Mouse (Mus musculus) liver, postnatal 0 days (tissue): ENCODE results near the gene Mon2. TPM values are rescaled to one million over a fixed set of nuclear protein-coding genes. Genes with fewer than 3 reads are reported as not detected.

ENCODE experiments used
- ATAC-seq: fragments of 200-750 bp; cut with Nextera tagmentation; 2 replicates; pipeline ENCODE4 v1.8.0; 2017; ENCODE audit warnings: mild to moderate bottlenecking, moderate library complexity
- DNase-seq: peaks from one replicate; pipeline ENCODE4 v3.0.0-alpha.2; 2016
- H3K27ac ChIP-seq: fragments of 300-500 bp; sonication (generic); 2 replicates; pipeline ENCODE4 v1.5.1; 2014; ENCODE audit warnings: antibody characterized with exemption, moderate library complexity, mild to moderate bottlenecking, low read depth
- H3K27me3 ChIP-seq: fragments of 300-500 bp; sonication (generic); 2 replicates; pipeline ENCODE4 v1.6.1; 2014; ENCODE audit warnings: low read length, control low read depth, mixed read lengths; ENCODE audit not compliant: insufficient read depth
- H3K36me3 ChIP-seq: fragments of 300-500 bp; sonication (generic); replicated peaks from 2 replicates; pipeline ENCODE4 v1.6.1; 2014; ENCODE audit warnings: mild to moderate bottlenecking, control low read depth, low read length, moderate library complexity, mixed read lengths; ENCODE audit not compliant: insufficient read depth
- H3K4me1 ChIP-seq: fragments of 300-500 bp; sonication (generic); 2 replicates; pipeline ENCODE4 v1.6.1; 2014; ENCODE audit warnings: antibody characterized with exemption, mild to moderate bottlenecking, control low read depth; ENCODE audit not compliant: insufficient read depth
- H3K4me2 ChIP-seq: fragments of 300-500 bp; sonication (generic); 2 replicates; pipeline ENCODE4 v1.6.1; 2014; ENCODE audit warnings: low read depth, mild to moderate bottlenecking, low read length, moderate library complexity, mixed read lengths
- H3K4me3 ChIP-seq: fragments of 300-500 bp; sonication (generic); 2 replicates; pipeline ENCODE4 v1.5.1; 2014; ENCODE audit warnings: low read depth, low read length
- H3K9ac ChIP-seq: fragments of 300-500 bp; sonication (generic); replicated peaks from 2 replicates; pipeline ENCODE4 v1.6.1; 2014; ENCODE audit warnings: mild to moderate bottlenecking, moderate library complexity
- H3K9me3 ChIP-seq: fragments of 300-500 bp; sonication (generic); 2 replicates; pipeline ENCODE4 v1.6.1; 2016; ENCODE audit warnings: mild to moderate bottlenecking, control low read depth, low read length, mixed read lengths
- CTCF ChIP-seq: sonication (generic); IDR thresholded peaks from 2 replicates; pipeline ENCODE4 v1.5.1; 2016; ENCODE audit warnings: antibody characterized with exemption, low read depth
- EP300 ChIP-seq: IDR thresholded peaks from 2 replicates; pipeline ENCODE4 v1.6.1; 2016; ENCODE audit warnings: antibody characterized with exemption, low read depth, mild to moderate bottlenecking
- WGBS: fragments of 180-500 bp; shearing (Covaris S2); extraction: QIAGEN DNeasy Blood & Tissue Kit; methylation state at CpG from one replicate; pipeline ENCODE4 v1.1.7; 2014; ENCODE audit not compliant: insufficient replicate concordance; 5-methylcytosine and 5-hydroxymethylcytosine counted together
- microRNA counts: library from miRNA; unstranded; fragments of <30 nt; microRNA quantifications from one replicate; lab custom pipeline; 2015
- microRNA-seq: library from miRNA; unstranded; fragments of <30 nt; microRNA quantifications from one replicate; pipeline ENCODE4, GENCODE M21; 2016
- polyA plus RNA-seq: library from polyadenylated mRNA; unstranded; fragments of >200 nt; fragmentation: Nextera tagmentation; extraction: Ambion mirVana; gene quantifications from 2 replicates; pipeline ENCODE4 v1.2.1, GENCODE M21; 2015

The Mon2 gene
- polyA plus RNA-seq, 1 experiment from 2014 or later: 12.0 TPM

- Histone ChIP-seq H3K9ac (no peak overlapping the region), H3K4me2 (no peak overlapping the region), H3K27me3 (no peaks in the 10 kb centered on the region), H3K27ac (no peak overlapping the region), H3K4me3 (no peak overlapping the region), H3K9me3 (no peaks in the 10 kb centered on the region), H3K4me1 (no peaks in the 10 kb centered on the region), H3K36me3 (no peaks in the 10 kb centered on the region)
- TF ChIP-seq CTCF: no peak
- no peak for TF ChIP-seq EP300
- DNase-seq: no peak
- no peak for ATAC-seq
- WGBS: 52% methylated on average over 5 of the region's 5 CpGs
Observed at GRCm38 (mm10) chr10:122944888-122945287, 131.4 kb downstream of the Mon2 start.

DNA sequence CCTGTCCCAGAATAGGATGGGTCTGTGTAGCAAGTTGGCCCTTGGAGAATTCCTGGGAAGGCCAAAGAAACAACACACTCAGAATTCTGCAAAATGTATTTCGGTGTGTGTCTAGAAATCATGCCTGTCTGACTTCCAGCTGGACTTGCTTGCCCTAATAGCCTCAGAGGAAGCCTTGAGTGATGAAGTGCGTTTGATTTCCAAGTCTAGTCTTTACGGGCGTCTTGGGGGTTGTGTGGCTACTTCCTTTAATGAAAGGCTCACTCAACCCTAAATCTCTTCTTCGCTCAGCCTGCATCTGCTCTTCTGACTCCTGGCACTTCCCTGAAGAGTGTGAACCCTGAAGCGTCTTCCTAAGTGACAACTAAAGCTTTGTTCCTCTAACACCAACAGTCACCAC, 132.5 kb downstream of the Mon2 start:
- Histone ChIP-seq H3K27ac (no peak overlapping the region), H3K4me3 (no peak overlapping the region), H3K9ac (no peak overlapping the region), H3K9me3 (no peaks in the 10 kb centered on the region), H3K4me2 (no peak overlapping the region), H3K27me3 (no peaks in the 10 kb centered on the region), H3K36me3 (no peaks in the 10 kb centered on the region), H3K4me1 (no peaks in the 10 kb centered on the region)
- ATAC-seq (no peak), DNase-seq (no peak)
- 54% methylated on average over 6 of the region's 6 CpGs for WGBS
- TF ChIP-seq EP300 (no peak), CTCF (no peak)

GRCm38 (mm10) chr10:122942771-122943170, 133.5 kb downstream of the Mon2 start:
- Histone ChIP-seq H3K4me2 (no peak overlapping the region), H3K27me3 (no peaks in the 10 kb centered on the region), H3K9me3 (no peaks in the 10 kb centered on the region), H3K27ac (no peak overlapping the region), H3K4me1 (no peaks in the 10 kb centered on the region), H3K36me3 (no peaks in the 10 kb centered on the region), H3K9ac (no peak overlapping the region), H3K4me3 (no peak overlapping the region)
- WGBS: 84% methylated on average over 7 of the region's 7 CpGs
- TF ChIP-seq EP300: no peak
- TF ChIP-seq CTCF: no peak
- ATAC-seq (no peak), DNase-seq (no peak)

MicroRNAs encoded within 50 kb of the gene (microRNA counts, 519-probe panel; counts per million panel counts)
- 7,705 counts per million, percentile 89 among the panel's probes with 10 or more counts for microRNA mmu-let-7i (lab: Ali Mortazavi, UCI)

Small RNA genes lying within 50 kb of the gene (microRNA-seq; reads per million reads assigned to microRNA genes)
- gene Mirlet7i: 30,505 reads per million, percentile 98 among the genes with 10 or more reads in this experiment

Other genes starting within 250 kb of the Mon2 start
- 59.3 and 59.9 TPM in 2 replicates for gene Usp15, start 120.5 kb upstream of the Mon2 start, polyA plus RNA-seq
- gene Fam19a2, start 187.5 kb upstream of the Mon2 start, polyA plus RNA-seq: 0.25 and 0.41 TPM in 2 replicates